Mouse (Mus musculus) liver, embryonic 15.5 days (tissue): ENCODE measurements around the gene Klk8. TPM values are rescaled to one million over a fixed set of nuclear protein-coding genes. Genes with fewer than 3 reads are reported as not detected.

Source experiments
- ATAC-seq: fragments of 200-750 bp; cut with Nextera tagmentation; 2 replicates; pipeline ENCODE4 v1.8.0; 2017; ENCODE audit warnings: moderate number of reproducible peaks, mild to moderate bottlenecking, moderate library complexity; ENCODE audit not compliant: insufficient read depth
- H3K27ac ChIP-seq: fragments of 300-500 bp; sonication (generic); replicated peaks from 2 replicates; pipeline ENCODE4 v1.5.1; 2015; ENCODE audit warnings: mild to moderate bottlenecking, inconsistent platforms
- H3K27me3 ChIP-seq: fragments of 300-500 bp; sonication (generic); 2 replicates; pipeline ENCODE4 v1.6.1; 2015; ENCODE audit warnings: mild to moderate bottlenecking, inconsistent platforms
- H3K36me3 ChIP-seq: fragments of 300-500 bp; sonication (generic); replicated peaks from 2 replicates; pipeline ENCODE4 v1.6.1; 2015; ENCODE audit warnings: moderate library complexity, mild to moderate bottlenecking, inconsistent platforms
- H3K4me1 ChIP-seq: fragments of 300-500 bp; sonication (generic); replicated peaks from 2 replicates; pipeline ENCODE4 v1.6.1; 2015; ENCODE audit warnings: inconsistent platforms
- H3K4me2 ChIP-seq: fragments of 300-500 bp; sonication (generic); 2 replicates; pipeline ENCODE4 v1.6.1; 2015; ENCODE audit warnings: moderate library complexity, mild to moderate bottlenecking, inconsistent platforms
- H3K4me3 ChIP-seq: fragments of 300-500 bp; sonication (generic); replicated peaks from 2 replicates; pipeline ENCODE4 v1.5.1; 2015; ENCODE audit warnings: mild to moderate bottlenecking, inconsistent platforms
- H3K9ac ChIP-seq: fragments of 300-500 bp; sonication (generic); 2 replicates; pipeline ENCODE4 v1.6.1; 2015; ENCODE audit warnings: moderate library complexity, mild to moderate bottlenecking, inconsistent platforms
- H3K9me3 ChIP-seq: fragments of 300-500 bp; sonication (generic); replicated peaks from 2 replicates; pipeline ENCODE4 v1.6.1; 2016; ENCODE audit warnings: inconsistent platforms
- WGBS: fragments of 180-500 bp; shearing (Covaris S2); methylation state at CpG from one replicate; pipeline ENCODE4 v1.1.7; 2015; ENCODE audit warnings: mixed read lengths; ENCODE audit not compliant: insufficient replicate concordance; 5-methylcytosine and 5-hydroxymethylcytosine counted together
- polyA plus RNA-seq: library from polyadenylated mRNA; unstranded; fragments of >200 nt; fragmentation: Nextera tagmentation; extraction: Ambion mirVana; gene quantifications from 2 replicates; pipeline ENCODE4 v1.2.1, GENCODE M21; 2015

Klk8 gene
- 5.1 and 5.4 TPM in 2 replicates for polyA plus RNA-seq

DNA sequence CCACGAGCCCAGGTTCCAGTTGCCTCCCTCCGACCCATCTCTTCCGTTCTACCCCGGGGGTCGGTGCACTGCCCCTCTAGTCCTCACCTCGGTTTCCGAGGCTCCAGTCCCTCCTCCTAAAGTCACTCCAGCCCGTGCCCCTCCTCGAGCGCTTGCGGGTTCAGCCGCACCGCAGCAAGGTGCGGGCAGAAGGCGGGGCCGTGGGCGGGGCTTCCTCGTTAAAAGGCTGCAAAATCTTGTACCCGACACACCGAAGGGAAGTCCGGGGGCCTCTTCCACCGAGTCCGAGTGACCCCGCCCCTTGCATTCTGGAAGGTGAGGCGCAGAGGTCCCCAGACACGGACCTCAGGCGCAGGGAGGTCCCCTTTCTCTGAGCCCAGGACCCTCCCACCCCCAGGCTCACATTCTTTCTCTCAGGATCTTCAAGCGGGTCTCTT, at the start of gene Klk8:
Klk8 (plus strand) TSS at position 245 of the 437 bp plus-strand sequence.
- WGBS, result 0% methylated on average over 28 of the region's 28 CpGs
- ATAC-seq, result no peak
- H3K9ac ChIP-seq, result no peak within 1 kb of the TSS
- peaks cover 30% of the 10 kb centered on the region for H3K27me3 ChIP-seq
- H3K27ac ChIP-seq, result no peak within 1 kb of the TSS
- peak within 1 kb of the TSS; percentile 41 for H3K4me3 ChIP-seq
- H3K36me3 ChIP-seq, result no peaks in the 10 kb centered on the region
- H3K9me3 ChIP-seq, result no peaks in the 10 kb centered on the region
- peaks cover 3% of the 10 kb centered on the region; the same call in 1 of the 2 replicates for H3K4me1 ChIP-seq
- H3K4me2 ChIP-seq, result peak within 1 kb of the TSS; percentile 62

DNA sequence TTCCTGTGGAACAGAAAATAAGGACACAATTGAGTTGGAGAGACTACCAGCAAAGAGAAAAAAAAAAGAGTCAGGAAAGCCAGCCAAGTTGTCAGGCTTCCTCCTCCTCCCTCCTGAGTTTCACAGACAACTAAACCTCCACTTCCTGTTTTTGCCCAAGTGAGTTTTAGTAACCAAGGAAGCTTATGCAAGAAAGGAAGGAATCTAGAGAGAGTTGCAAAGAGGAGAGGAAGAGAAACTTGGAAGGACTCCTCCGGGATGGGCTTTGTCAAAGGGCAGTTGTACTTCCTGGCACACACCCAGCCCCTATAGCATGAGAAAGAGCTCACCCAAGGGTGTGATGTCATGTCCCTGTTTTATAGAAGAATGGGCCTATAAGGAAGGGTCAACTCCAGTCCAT, 49.6 kb upstream of the Klk8 start:
- Histone ChIP-seq H3K9me3 (no peaks in the 10 kb centered on the region), H3K4me3 (no peak overlapping the region), H3K4me2 (no peak overlapping the region), H3K27me3 (no peaks in the 10 kb centered on the region), H3K27ac (no peak overlapping the region), H3K36me3 (no peaks in the 10 kb centered on the region), H3K9ac (no peak overlapping the region), H3K4me1 (no peaks in the 10 kb centered on the region; the same call in 1 of the 2 replicates)
- ATAC-seq, result no peak
- 24% methylated on average over 1 of the region's 1 CpGs for WGBS

DNA sequence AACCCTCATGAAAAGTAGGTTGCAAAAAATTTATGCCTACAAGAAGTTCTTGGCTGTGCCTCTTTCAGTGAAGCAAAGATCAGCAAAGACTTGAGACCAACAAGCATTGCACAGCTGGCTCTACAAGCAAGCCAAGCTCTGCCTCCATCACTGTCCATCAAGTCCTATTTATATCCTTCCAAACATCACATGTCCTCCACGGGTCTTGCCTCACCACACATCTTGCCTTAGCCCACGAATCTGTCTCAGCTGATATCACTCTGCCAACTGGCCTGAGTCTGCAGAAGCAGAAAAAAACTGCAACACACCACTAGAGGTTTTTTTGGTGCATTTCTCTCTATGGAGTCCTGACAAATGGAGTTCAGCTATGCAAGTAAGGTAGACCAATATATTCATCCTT, 44.6 kb upstream of the Klk8 start:
- Histone ChIP-seq H3K4me1 (no peaks in the 10 kb centered on the region; the same call in 1 of the 2 replicates), H3K27me3 (no peaks in the 10 kb centered on the region), H3K4me3 (no peak overlapping the region), H3K9ac (no peak overlapping the region), H3K9me3 (no peaks in the 10 kb centered on the region), H3K36me3 (no peaks in the 10 kb centered on the region), H3K4me2 (no peak overlapping the region), H3K27ac (no peak overlapping the region)
- 22% methylated on average over 2 of the region's 2 CpGs for WGBS
- ATAC-seq, result no peak

- Histone ChIP-seq H3K27me3 (no peaks in the 10 kb centered on the region), H3K4me2 (no peak overlapping the region), H3K9ac (no peak overlapping the region), H3K4me3 (no peak overlapping the region), H3K4me1 (no peaks in the 10 kb centered on the region), H3K36me3 (no peaks in the 10 kb centered on the region), H3K9me3 (no peaks in the 10 kb centered on the region), H3K27ac (no peak overlapping the region)
- 50% methylated on average over 8 of the region's 8 CpGs for WGBS
- no peak for ATAC-seq
Observed at GRCm38 (mm10) chr7:43766484-43766883, 30.9 kb upstream of the Klk8 start.

GRCm38 (mm10) chr7:43768597-43768996, 28.8 kb upstream of the Klk8 start, which contains the start of gene Klk12:
Klk12 (plus strand) TSS chr7:43768897.
- no peak within 1 kb of the TSS for H3K4me3 ChIP-seq
- no peak within 1 kb of the TSS for H3K4me2 ChIP-seq
- H3K36me3 ChIP-seq, result no peaks in the 10 kb centered on the region
- no peaks in the 10 kb centered on the region for H3K4me1 ChIP-seq
- H3K9ac ChIP-seq, result no peak within 1 kb of the TSS
- no peaks in the 10 kb centered on the region for H3K27me3 ChIP-seq
- WGBS, result 55% methylated on average over 4 of the region's 4 CpGs
- ATAC-seq, result no peak
- no peak within 1 kb of the TSS for H3K27ac ChIP-seq
- no peaks in the 10 kb centered on the region for H3K9me3 ChIP-seq

DNA sequence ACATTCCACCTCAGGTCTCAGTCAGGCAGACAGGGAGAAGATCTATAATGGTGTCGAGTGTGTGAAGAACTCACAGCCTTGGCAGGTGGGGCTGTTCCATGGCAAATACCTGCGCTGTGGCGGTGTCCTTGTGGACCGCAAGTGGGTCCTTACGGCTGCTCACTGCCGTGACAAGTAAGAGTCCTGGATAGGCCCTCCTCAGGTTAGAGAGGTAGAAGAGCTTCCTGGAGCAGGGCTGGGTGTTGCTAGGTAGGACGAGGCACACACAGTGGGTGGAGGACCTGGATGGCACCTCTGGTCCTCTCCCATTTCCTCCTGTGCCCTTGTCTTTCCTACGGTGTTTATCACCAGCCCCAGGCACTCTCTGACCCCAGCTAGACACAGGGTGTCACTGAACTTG, 27.7 kb upstream of the Klk8 start:
- no peak for ATAC-seq
- no peaks in the 10 kb centered on the region for H3K36me3 ChIP-seq
- no peaks in the 10 kb centered on the region for H3K4me1 ChIP-seq
- WGBS, result 73% methylated on average over 8 of the region's 8 CpGs
- no peaks in the 10 kb centered on the region for H3K9me3 ChIP-seq
- no peak overlapping the region for H3K4me2 ChIP-seq
- H3K27me3 ChIP-seq, result no peaks in the 10 kb centered on the region
- no peak overlapping the region for H3K9ac ChIP-seq
- no peak overlapping the region for H3K4me3 ChIP-seq
- H3K27ac ChIP-seq, result no peak overlapping the region

- no peak overlapping the region for H3K4me2 ChIP-seq
Observed at GRCm38 (mm10) chr7:43770701-43771100, 26.7 kb upstream of the Klk8 start.

DNA sequence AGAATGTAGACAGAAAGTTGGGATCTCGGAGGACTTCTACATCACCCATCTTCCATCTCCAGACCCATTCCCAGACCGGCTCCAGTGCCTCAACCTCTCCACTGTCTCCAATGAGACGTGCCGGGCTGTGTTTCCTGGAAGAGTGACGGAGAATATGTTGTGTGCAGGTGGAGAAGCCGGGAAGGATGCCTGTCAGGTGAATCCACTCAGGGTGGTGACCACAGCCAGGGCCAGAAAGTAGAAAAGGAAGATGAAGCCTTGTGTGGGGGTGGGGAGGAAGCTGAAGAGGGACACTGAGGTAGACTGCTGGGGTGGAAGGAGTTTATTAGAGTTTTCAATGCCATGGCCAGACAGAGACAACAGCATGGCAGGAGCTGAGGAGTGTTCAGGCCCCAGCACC, 25.5 kb upstream of the Klk8 start:
- Histone ChIP-seq H3K36me3 (no peaks in the 10 kb centered on the region), H3K4me3 (no peak overlapping the region), H3K4me2 (no peak overlapping the region), H3K27me3 (no peaks in the 10 kb centered on the region), H3K9ac (no peak overlapping the region), H3K27ac (no peak overlapping the region), H3K9me3 (no peaks in the 10 kb centered on the region), H3K4me1 (no peaks in the 10 kb centered on the region)
- 64% methylated on average over 6 of the region's 6 CpGs for WGBS
- ATAC-seq, result no peak

More at GRCm38 (mm10) chr7:43770701-43771100, 26.7 kb upstream of the Klk8 start:
- Histone ChIP-seq H3K9ac (no peak overlapping the region), H3K27me3 (no peaks in the 10 kb centered on the region), H3K9me3 (no peaks in the 10 kb centered on the region), H3K36me3 (no peaks in the 10 kb centered on the region), H3K27ac (no peak overlapping the region), H3K4me3 (no peak overlapping the region), H3K4me1 (no peaks in the 10 kb centered on the region)
- 78% methylated on average over 10 of the region's 10 CpGs for WGBS
- no peak for ATAC-seq

DNA sequence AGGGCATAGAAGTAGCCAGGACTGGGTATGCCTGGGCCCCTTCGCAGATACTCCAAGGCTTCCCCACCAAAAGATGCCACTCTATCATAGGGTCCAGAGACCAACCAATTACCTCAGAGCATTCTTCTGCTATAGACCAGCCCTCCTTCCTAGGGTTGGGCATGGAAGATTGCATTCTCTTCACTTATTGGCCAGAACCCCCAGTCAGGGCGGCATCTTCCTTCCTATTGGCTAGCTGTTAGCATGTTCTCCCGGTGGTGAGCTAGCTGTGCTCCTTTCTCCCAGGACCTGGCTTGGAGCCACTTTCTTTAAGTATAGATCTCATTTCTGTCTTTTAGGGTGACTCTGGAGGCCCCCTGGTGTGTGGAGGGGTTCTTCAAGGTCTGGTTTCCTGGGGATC, 24.5 kb upstream of the Klk8 start:
- no peak for ATAC-seq
- no peaks in the 10 kb centered on the region for H3K27me3 ChIP-seq
- no peak overlapping the region for H3K4me2 ChIP-seq
- no peak overlapping the region for H3K9ac ChIP-seq
- no peak overlapping the region for H3K27ac ChIP-seq
- no peaks in the 10 kb centered on the region for H3K36me3 ChIP-seq
- no peaks in the 10 kb centered on the region for H3K9me3 ChIP-seq
- WGBS, result 62% methylated on average over 3 of the region's 3 CpGs
- H3K4me3 ChIP-seq, result no peak overlapping the region
- no peaks in the 10 kb centered on the region for H3K4me1 ChIP-seq

DNA sequence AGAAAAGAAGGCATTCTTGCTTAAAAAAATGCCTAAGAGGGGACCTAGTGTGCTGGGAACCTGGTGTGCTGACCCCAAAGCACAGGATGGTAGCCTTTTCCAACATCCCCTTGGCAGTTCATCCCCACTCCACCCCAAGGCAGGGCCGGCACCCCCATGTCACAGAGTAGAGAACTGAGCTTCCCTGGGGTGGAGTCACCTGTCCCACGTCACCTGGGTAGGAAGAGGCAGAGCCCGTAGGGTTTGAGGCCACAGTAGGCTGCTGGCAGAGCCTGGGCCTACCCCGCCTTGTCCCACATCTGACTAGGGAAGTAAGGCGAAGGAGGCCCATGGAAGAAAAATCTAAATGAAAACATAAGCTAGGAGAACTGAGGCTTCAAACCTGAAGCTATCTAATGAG, 23.0 kb upstream of the Klk8 start, which contains the start of gene Klk11:
Klk11 (plus strand) TSS at position 241 of the 400 bp plus-strand sequence.
- H3K4me2 ChIP-seq, result no peak within 1 kb of the TSS
- no peak within 1 kb of the TSS for H3K4me3 ChIP-seq
- no peaks in the 10 kb centered on the region for H3K27me3 ChIP-seq
- no peaks in the 10 kb centered on the region for H3K4me1 ChIP-seq
- no peak within 1 kb of the TSS for H3K27ac ChIP-seq
- no peak for ATAC-seq
- no peaks in the 10 kb centered on the region for H3K36me3 ChIP-seq
- no peak within 1 kb of the TSS for H3K9ac ChIP-seq
- 67% methylated on average over 5 of the region's 5 CpGs for WGBS
- no peaks in the 10 kb centered on the region for H3K9me3 ChIP-seq

- Histone ChIP-seq H3K36me3 (no peaks in the 10 kb centered on the region), H3K9me3 (no peaks in the 10 kb centered on the region), H3K4me2 (no peak overlapping the region), H3K4me3 (no peak overlapping the region), H3K9ac (no peak overlapping the region), H3K27ac (no peak overlapping the region), H3K4me1 (no peaks in the 10 kb centered on the region), H3K27me3 (no peaks in the 10 kb centered on the region)
- no peak for ATAC-seq
- WGBS, result 54% methylated on average over 6 of the region's 6 CpGs
Observed at GRCm38 (mm10) chr7:43774802-43775201, 22.6 kb upstream of the Klk8 start.
